Mouse (Mus musculus) embryonic fibroblast, embryonic 13.5 days (primary cell): Measurements from ENCODE around the gene Fscn1. TPM values are rescaled to one million over a fixed set of nuclear protein-coding genes. Genes with fewer than 3 reads are reported as not detected.

Experiments used
- H3K27ac ChIP-seq: 2 replicates; pipeline ENCODE4 v1.5.1; 2012; ENCODE audit warnings: low read length, control low read depth, inconsistent platforms; ENCODE audit not compliant: insufficient read depth
- H3K4me1 ChIP-seq: 2 replicates; pipeline ENCODE4 v1.6.1; 2011; ENCODE audit warnings: low read length; ENCODE audit not compliant: control insufficient read depth, insufficient read depth
- H3K4me3 ChIP-seq: 2 replicates; pipeline ENCODE4 v1.5.1; 2011; ENCODE audit warnings: mild to moderate bottlenecking, control low read depth, low read length; ENCODE audit not compliant: insufficient read depth
- CTCF ChIP-seq: IDR thresholded peaks from 2 replicates; pipeline ENCODE4 v1.5.1; 2011; ENCODE audit warnings: mild to moderate bottlenecking, control low read depth, low read length, moderate library complexity, borderline replicate concordance; ENCODE audit not compliant: insufficient read depth
- POLR2A ChIP-seq: IDR thresholded peaks from 2 replicates; pipeline ENCODE4 v1.6.1; 2011; ENCODE audit warnings: low read depth, mild to moderate bottlenecking, control low read depth, low read length, moderate library complexity
- polyA plus RNA-seq: library from polyadenylated mRNA; stranded (reverse); fragments of >200 nt; gene quantifications from 2 replicates; pipeline ENCODE4 v1.2.4, GENCODE M21; 2011; ENCODE audit warnings: low read depth; ENCODE audit not compliant: missing spikeins, insufficient read length

Fscn1 gene
- polyA plus RNA-seq, 1 experiment: 323 TPM

- no peaks in the 10 kb centered on the region; the same call in 1 of the 2 replicates for H3K4me1 ChIP-seq
- H3K27ac ChIP-seq: peak overlapping the region; percentile 15; the same call in 1 of the 2 replicates
- H3K4me3 ChIP-seq: peak overlapping the region; percentile 22
- TF ChIP-seq CTCF: no peak
- TF ChIP-seq POLR2A: no peak
Observed at GRCm38 (mm10) chr5:142964650-142965049, 4.5 kb downstream of the Fscn1 start.

GRCm38 (mm10) chr5:142968411-142968810, 8.3 kb downstream of the Fscn1 start:
- TF ChIP-seq POLR2A (no peak), CTCF (no peak)
- H3K4me3 ChIP-seq: no peak overlapping the region

GRCm38 (mm10) chr5:142973971-142974370, 13.8 kb downstream of the Fscn1 start:
- Histone ChIP-seq H3K27ac (no peak overlapping the region), H3K4me3 (no peak overlapping the region), H3K4me1 (no peaks in the 10 kb centered on the region)
- TF ChIP-seq POLR2A (0 out of 2 replicates have a peak, but pooled peaks have one; percentile 1), CTCF (no peak)

More at GRCm38 (mm10) chr5:142968411-142968810, 8.3 kb downstream of the Fscn1 start:
- no peaks in the 10 kb centered on the region; the same call in 1 of the 2 replicates for H3K4me1 ChIP-seq
- H3K27ac ChIP-seq: no peak overlapping the region

GRCm38 (mm10) chr5:142974598-142975121, 14.5 kb downstream of the Fscn1 start:
- Histone ChIP-seq H3K4me1 (no peaks in the 10 kb centered on the region), H3K4me3 (no peak overlapping the region), H3K27ac (no peak overlapping the region)
- TF ChIP-seq POLR2A: no peak
- TF ChIP-seq CTCF: no peak

- Histone ChIP-seq H3K27ac (no peak overlapping the region), H3K4me3 (no peak overlapping the region), H3K4me1 (no peaks in the 10 kb centered on the region)
- no peak for TF ChIP-seq POLR2A
- no peak for TF ChIP-seq CTCF
Observed at GRCm38 (mm10) chr5:142976516-142976915, 16.4 kb downstream of the Fscn1 start.

DNA sequence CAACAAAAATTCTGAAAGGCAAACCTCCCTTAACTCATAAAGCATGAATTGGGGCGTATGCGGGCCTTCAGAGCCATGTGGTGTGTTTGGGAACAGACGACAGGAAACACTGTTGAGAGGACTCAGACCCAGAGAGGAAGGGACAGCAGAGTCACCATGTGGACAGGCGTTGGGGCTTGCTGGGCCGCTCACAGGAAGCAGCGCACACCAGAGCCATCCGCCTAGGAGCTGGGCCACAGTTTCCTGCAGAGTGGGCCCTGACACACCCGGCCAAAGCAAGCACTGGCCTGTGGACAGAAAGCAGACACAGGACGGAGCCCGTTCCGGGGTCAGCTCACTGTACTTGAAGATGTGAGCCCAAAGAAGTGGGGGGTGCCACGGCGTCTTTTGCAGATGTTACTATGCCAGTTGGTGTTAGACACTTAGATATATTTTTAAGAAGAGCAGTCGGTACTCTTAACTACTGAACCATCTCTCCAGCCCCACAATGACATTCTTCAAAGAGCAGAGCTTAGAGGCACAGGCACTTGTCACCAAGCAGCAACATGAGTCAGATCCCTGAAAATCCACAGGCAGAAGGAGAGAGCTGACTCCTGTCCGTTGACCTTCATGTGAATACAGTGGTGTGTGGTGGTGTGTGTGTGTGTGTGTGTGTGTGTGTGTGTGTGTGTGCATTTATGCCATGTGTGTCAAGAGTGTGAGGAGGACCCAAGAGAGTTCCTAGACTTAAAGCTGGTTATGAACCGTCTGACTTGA, 22.1 kb downstream of the Fscn1 start:
- H3K4me3 ChIP-seq: no peak overlapping the region
- TF ChIP-seq POLR2A (no peak), CTCF (no peak)
- no peaks in the 10 kb centered on the region for H3K4me1 ChIP-seq
- H3K27ac ChIP-seq: no peak overlapping the region

- no peak for TF ChIP-seq POLR2A
- no peak for TF ChIP-seq CTCF
- no peak overlapping the region for H3K27ac ChIP-seq
- H3K4me3 ChIP-seq: no peak overlapping the region
- no peaks in the 10 kb centered on the region for H3K4me1 ChIP-seq
Observed at GRCm38 (mm10) chr5:142983174-142983573, 23.0 kb downstream of the Fscn1 start.

- TF ChIP-seq CTCF (no peak), POLR2A (no peak)
- Histone ChIP-seq H3K4me1 (0 out of 2 replicates have a peak, but pooled peaks cover 3% of the 10 kb centered on the region), H3K4me3 (no peak overlapping the region)
Observed at GRCm38 (mm10) chr5:142984271-142984670, 24.1 kb downstream of the Fscn1 start.

DNA sequence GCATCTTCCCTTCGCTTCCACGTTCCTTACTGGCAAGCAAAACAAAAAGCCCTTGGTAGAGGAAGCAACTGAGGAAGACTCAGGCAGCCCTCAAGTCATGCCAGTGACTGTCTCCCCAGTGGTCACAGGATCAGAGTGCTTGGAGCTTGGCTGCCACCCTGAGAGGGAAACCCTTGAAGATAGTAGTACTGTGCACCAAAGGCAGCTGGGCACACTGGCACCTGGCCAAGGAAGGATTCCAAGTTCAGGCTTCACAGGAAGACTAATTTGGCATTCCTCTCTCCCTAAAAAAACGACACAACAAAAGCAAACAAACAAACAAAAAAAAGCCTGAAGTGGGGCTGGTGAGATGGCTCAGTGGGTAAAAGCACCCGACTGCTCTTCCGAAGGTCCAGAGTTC, 28.4 kb downstream of the Fscn1 start:
- Histone ChIP-seq H3K4me3 (no peak overlapping the region), H3K27ac (no peak overlapping the region), H3K4me1 (peaks cover 5% of the 10 kb centered on the region; the same call in 1 of the 2 replicates)
- TF ChIP-seq CTCF: no peak
- TF ChIP-seq POLR2A: no peak

More at GRCm38 (mm10) chr5:142984271-142984670, 24.1 kb downstream of the Fscn1 start:
- no peak overlapping the region for H3K27ac ChIP-seq

GRCm38 (mm10) chr5:142989167-142989566, 29.0 kb downstream of the Fscn1 start:
- TF ChIP-seq POLR2A (no peak), CTCF (no peak)
- peaks cover 5% of the 10 kb centered on the region; the same call in 1 of the 2 replicates for H3K4me1 ChIP-seq
- H3K4me3 ChIP-seq: no peak overlapping the region
- no peak overlapping the region for H3K27ac ChIP-seq
